Mouse (Mus musculus) heart, adult 18-20 months (tissue): ENCODE results near the gene Furin. TPM values are rescaled to one million over a fixed set of nuclear protein-coding genes. Genes with fewer than 3 reads are reported as not detected.

ENCODE experiments used
- DNase-seq, 2 experiments: peaks; one replicate each; pipeline ENCODE4 v3.0.0; 2021 to 2022; ENCODE audit warnings: mixed read lengths in 1 of 2
- long read RNA-seq, 2 experiments: library from polyadenylated mRNA; stranded (forward); transcript quantifications; one replicate each; pipeline ENCODE4 v2.0.0; 2021
- total RNA-seq, 2 experiments: library from RNA; stranded (reverse); gene quantifications; 2 replicates each; pipeline ENCODE4 v1.2.3; 2021

Gene Furin
- 100 to 1,000 TPM; 103 to 114 TPM for total RNA-seq
- long read RNA-seq, experiment 1, full-length matches to known transcripts: 8 of 22 reads
- long read RNA-seq, experiment 1, partial matches to known transcripts: 1 of 22 reads
- long read RNA-seq, experiment 1, other reads (novel, unspliced or antisense): 13 of 22 reads
- long read RNA-seq, experiment 2, full-length matches to known transcripts: 1 of 20 reads
- long read RNA-seq, experiment 2, partial matches to known transcripts: 3 of 20 reads
- long read RNA-seq, experiment 2, other reads (novel, unspliced or antisense): 16 of 20 reads

DNA sequence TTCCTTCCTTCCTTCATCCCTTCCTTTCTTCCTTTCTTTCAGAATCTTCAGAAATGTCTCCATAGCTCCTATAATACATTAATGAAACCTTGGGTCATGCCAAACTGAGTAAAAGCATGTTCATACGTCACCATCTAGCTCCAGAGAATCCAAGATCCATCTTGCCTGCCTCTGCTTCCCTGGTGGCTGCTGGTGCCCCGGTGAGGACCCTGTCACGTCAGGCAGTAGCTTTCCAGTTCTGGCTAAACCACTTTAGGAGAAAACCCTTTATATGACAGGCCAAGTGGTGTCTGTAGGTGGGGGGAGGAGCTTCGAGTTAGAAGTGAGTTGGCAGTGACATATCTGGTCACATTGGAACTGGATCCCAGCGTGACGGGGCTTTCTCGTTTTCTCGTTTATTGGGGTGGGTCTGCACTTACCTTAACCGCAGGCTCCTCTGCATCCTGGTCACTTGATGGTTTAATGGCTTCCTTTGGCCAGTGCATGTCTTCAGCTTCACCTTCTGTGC, at the start of gene Furin:
Gene Furin (minus strand): TSS at position 249 of the 508 bp plus-strand sequence.
- DNase-seq: no peak

DNA sequence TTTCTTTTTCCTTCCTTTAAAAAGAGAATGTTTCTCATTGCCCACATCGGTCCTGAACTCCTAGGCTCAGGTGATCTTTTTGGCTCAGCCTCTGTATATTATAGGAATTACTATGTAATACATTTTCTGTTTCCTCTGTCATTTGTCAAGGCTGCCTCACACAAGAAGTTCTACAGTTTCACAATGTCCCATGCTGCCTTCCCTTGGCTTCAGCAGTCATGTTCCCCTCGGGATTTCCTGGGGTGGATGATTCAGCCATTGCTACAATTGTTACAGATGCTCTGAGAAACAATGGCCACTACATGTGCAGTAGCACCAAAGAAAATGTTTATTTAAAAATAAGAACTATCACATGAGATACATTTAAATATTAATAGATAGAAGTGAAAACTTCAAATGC, 49.5 kb upstream of the Furin start:
- peak; percentile 55 to 68 for DNase-seq

DNA sequence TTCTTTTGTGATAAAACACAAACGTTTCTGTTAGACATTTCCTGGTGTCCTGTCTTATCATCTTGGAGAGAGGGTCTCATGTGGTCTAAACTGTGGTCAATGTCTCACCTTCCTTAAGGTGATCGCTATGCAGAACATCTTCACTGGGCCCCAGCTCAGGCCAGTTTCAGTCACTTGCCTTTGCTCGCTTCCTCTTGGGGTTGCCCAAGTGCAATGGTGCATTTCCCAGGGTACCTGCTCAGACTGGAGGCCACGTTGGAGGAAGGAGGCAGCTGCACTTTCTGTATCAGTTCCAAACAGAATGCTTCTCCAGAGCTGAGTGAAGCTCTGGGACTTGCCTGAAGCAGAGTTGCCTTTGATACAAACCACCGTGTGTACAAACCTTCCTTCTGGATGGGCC, 48.8 kb upstream of the Furin start:
- no peak for DNase-seq

DNA sequence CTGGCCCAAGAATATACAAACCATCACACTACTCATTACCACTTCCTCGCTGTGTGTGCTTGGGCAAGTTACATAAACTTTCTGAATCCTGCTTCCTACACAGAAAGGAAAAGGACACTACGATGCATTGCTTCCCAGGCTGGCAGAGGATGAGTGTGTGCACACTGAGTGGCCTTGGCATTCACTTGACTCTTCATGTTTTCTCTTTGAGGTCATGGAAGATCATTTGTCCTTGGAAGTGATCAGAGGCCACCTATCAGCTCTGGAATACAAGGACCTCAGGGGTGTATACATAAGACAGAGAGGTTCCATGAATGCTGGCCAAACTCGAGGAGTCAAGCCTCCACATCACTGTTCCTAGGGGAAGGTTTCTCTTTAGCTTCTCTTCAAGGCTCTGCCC, 47.9 kb upstream of the Furin start:
- DNase-seq: no peak

DNA sequence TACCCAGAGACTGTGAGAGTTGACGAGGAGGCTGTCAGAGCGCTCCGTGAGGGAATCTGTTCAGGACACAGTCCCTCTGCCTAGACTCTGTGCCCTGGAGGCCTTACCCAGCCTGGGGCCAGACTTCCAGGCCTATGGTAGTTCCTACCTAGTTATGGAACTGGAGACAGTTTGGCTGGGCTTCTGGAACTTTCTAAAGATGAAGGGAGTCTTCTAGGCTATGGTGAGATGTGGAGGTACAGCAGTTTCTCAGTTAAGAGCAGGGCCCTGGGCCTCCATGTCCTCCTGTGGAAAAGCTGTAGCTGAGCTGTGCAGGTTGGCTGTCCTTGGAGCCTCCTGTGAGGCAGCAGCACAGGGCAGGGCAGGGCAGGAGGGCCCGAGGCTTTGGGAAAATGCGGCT, 47.0 kb upstream of the Furin start:
- DNase-seq: no peak

DNA sequence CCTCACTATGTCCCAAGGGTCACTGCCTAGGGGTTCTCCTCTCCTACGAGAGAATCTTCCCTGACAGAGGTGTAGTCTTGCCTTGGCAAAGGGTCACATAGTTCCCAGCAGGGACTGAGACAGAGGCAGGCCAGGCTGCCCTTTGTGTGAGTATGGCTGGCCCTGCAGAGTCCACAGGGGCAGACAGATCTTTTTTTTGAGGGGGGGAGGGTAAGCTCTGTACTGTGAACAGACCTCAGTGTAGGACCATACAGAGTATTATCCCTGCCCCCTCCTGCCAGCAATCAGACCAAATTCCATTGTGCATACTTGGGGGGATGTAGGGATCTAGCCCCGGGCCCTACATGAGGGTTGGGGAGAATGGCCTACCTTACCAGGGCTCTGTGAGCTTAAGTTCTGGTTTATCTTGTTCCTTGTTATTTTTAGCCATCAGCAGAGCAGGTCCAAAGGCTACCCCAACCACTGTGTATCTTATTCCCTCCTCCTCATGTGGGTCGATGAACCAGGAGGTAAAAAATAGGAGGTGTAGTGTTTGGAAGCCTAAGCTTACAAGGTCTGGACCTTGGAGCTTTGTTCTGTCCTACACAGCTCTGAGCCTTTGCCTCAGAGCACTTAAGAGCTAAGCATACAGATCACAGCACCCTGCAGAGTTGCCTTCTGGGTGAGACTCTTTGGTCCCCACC, 46.5 kb upstream of the Furin start:
- no peak for DNase-seq

DNA sequence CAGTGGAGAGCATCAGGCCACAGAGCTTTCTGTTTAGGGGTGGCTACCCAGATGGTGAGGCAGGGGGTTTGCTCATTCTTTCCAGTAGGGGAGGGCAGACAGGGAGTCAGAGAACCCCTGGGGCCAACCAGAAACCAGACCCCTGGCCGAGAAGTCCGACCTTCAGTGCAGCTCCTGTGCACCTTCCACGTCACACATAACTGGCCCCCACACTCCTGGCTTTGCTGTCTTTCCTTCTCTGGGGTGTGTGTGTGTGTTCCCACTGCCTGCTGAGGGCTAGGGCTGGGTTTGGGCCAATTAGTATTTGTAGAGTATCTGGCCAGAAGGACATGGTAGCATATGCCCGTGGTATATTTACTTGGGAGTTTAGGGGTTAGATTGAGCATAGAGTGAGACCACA, 45.1 kb upstream of the Furin start:
- DNase-seq: no peak

DNA sequence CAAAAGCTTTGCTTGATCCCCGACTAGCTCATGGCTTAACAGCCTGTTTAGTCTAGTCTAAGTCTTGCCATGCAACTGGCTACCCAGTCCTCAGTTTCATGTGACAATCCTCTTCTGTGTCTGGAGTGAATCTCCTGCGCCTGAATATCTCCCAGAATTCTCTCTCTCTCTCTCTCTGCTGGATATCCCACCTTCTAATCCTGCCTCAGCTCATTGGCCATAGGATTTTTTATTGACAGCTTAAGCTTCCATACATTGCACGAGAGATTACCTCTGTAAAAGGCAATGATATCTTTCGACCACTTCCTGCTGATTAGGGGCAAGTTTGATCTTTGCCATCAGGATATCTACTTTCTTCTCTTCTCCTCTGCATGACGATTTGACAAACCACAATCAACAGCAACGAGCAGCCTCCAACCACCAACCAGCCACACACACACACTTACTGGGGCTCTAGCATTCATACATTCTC, 44.4 kb upstream of the Furin start:
- DNase-seq: no peak

DNA sequence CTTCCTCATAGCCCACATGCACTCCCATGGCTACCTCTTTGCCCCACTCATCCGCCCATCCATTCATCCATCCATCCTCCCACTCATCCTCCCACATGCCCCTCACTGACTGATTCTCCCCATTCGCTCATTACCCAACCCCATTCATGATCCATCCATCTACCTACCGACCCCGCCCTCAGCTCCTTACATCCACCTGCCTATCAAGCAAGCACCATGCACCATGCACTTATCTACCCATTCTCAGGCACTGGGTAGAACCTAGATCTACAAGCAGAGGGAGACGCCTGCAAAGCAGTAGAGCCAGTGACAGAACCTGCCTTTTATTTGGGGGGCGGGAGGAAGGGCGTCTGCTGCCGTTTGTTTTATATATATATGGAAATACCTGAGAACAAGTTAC, 42.1 kb upstream of the Furin start:
- no peak for DNase-seq

DNA sequence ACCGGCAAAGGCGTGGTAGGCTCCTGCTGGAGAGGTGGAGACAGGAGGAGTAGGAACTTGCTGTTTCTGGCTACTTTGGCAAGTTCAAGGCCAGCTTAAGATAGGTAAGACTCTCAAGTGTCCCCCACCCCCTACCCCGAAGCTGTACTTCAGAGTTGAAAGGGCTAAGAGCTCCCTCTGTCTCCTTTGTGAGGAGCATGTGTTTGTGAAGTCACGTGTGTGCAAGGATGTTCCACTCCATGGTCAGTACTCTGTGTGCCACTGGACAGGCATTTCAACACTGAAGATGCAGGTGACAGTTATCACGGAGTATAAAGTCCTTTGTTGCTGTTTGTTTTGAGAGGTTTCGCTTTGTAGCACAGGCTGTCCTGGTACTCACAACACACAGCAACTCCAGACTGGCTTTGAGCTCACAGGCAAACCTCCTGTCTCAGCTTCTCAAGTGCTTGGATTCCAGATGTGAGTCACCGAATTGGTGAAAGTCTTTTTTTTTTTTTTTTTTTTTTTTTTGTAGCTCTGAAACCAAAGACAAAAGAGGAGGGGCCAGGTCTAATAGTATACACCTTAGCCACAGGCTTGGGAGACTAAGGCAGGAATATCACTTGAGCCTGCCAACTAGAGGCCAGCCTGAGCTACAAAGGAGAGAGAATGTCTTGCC, 41.1 kb upstream of the Furin start:
- peak in 1 of 2 experiments; percentile 47 for DNase-seq

DNA sequence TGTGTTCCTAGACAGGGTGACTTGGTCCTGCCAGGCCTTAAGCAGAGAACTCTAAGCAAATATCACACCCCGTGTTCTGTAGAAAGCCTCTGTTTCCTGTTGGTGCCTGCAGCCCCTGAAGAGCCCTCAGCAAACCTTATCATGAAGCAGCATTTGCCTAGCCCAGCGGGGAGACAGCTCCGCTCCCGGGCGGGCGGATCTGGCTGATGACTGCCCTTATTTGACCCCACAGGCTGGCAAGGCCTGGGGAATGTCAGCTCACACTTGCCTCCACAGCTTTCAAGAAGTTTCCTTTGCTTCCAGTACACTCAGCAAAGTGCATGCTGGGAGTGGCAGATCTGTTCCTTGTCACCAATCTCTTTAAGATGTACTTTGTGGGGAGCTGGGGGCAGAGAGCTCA, 40.3 kb upstream of the Furin start:
- peak; percentile 82 to 83 for DNase-seq

DNA sequence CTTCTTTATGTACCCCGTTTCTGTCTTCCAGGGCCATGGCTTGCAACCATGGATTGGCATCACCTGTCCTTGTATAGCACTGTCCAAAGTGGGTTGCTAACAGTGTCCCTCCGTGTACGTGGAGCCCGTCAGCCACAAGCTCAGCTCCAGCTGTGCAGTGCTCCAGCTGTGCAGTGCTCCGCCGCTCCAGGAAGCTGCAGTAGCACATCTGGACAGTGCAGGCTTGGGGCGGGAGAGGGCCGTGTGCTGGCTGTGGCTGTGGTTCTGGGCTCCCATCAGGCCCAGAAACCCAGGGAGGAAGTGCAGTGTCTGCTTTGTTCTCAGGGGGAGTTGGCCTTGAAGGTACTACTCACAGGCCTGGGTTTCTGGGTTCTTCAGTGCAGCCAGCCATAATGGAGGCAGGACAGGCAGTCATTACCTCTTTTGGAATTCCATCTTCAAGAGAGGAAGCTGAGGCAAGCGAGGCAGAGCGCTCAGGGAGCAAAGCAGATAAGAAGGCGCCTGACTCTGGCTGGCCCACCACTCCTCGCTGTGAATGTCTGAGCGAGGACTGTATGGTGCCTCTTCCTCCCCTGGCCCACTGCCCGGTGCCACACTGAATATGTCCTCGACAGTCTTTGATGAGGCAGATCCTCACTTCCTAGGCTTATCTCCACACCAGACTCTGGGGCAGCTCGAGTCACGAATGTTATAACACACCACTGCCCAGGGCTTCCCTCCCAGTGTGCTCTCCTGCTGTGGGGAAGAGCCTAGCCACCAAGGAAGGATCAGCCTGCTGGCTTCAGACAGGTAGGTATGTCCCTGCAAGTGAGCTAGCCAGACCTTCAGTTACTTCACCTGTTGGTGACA, 39.4 kb upstream of the Furin start:
- DNase-seq: peak; percentile 32 to 54

DNA sequence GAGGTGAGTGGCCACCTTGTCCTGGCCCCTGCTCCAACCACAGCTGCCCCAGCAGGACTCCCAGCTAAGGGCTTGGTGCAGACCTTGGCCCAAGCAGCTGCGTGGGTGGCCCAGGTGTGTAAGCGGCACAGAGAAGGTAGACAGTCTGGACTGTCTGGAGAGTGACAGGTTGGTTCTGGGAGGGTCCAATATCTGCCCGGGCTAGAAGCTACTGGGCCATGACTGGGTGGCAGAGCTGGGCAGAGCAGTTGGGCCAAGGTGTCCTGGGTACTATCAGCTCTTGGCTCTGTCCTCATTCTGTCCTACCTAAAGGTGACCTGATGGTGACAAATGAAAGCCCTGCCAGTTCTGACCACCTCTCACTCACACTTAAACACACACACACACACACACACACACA, 37.9 kb upstream of the Furin start:
- no peak for DNase-seq

DNA sequence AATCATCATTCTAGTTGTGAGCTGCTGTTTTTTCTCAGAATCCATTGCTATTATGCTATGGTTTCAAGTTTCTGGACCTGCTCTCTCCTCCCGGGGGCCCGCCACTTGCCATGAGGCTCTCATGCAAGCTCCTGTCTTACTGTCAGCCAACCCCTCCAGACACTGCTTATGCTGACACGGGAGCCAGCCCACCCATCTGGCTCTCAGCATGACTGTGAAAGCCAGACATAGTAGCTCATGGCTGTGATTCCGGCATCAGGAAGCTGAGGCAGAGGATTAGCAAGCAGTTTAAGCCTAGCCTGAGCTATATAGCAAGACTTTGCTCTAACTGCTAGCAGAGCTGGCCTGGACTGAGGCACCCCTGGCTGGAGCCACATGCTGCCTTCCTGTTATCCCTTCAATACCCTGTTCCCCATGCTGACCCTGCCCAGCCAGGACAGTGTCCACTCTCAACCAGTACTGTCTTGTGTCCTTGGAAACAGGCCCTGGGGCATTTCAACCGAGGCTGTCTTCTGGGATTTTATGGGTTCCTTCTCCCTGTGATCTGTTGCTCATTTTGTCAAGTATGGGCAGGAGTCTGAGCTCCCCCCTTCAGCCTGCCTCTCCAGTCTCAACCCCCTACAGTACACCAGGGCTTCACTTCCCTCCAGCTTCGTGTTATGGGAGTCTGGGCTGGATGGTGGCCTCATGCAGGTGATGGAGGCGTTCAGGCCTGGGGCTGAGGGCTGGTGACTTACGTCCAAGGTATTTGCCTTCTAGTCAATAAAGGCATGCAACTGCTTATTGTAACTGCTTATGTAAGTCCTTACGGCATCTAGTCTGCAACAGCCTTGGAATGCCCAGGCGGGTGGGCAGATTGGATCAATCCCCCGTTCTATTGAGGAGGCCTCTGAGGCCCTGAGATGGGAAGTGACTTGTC, 37.0 kb upstream of the Furin start:
- no peak for DNase-seq

DNA sequence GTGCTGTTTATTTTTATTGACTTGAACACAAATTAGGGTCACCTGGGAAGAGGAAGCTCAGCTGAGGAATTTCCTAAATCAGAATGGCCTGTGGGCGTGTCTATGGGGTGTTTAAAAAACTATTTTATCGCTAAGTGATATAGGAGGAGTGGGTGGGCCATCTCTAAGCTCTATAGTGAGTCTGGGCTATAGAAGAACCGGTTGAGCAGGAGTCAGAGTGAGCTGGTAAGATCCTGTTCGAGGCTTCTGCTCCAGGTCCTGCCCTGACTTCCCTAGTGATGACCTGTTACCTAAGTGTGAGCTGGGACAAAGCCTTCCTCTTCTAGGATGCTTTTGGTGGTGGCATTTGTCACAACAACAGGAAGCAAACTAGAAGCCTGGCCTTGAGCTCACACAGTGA, 35.4 kb upstream of the Furin start:
- DNase-seq: no peak

DNA sequence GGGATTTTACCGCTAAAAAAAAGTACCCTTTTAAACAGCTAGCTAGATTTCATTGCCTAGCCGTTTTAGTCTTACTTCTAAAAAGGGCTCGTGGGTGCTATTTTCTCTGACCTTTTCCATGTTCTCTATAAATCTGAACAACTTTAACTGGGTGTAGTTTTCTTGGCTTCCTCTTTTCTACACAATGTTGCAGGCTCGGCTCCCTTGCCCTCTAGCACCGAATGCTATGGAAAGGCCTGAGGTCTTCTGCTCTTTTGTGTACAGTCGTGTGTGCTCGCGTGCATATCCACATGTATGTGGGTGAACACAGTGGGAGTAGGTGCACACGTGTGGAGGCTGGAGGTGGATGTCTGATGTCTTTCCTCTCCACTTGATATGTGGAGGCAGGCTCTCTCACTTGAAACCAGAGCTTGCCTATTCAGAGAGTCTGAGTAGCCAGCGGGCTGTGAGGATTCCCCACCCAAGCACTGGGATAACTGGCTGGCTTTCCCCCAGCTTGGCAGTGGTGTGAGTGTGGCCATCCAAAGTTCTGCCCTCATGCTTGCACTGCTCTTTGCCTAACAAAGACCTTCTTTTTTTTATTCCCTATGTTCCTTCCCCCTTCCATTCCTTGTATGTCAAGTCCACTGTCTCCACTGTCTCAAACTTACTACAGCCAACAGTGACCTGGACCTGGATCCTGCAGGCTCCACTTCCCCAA, 34.7 kb upstream of the Furin start:
- DNase-seq: peak; percentile 70 to 74

DNA sequence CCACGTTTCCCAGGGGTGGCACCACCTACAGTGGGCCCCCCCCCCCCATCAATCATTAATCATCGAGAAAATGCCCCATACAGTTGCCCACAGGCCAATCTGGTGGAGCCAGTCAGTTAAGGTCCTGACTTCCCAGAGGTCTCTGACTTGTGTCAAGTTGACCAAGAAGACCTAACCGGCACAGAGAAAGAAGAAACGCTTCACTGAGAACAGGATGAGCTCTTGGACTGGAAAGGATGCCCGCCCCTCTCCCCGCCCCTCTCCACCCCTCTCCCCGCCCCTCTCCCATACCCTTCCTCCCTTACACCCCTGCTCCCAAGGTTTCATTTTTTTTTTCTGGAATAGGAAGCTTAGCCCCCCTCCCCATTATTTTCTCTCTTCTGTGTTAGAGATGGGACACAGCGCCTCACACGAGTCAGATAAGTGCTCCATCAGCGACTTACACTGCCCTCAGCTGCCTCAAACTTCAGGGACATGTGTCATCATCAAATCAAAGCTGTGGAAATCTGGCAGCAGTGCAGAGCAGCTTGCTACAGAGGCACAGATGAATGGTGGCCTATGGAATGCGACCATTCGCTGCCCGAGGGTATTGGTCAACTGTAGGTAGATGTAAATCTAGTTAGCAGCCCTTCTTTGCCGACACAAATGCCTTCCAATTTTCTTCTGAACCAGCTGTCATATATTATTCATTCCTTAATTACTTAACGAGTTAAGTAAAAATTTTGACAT, 34.0 kb upstream of the Furin start:
- DNase-seq: no peak

DNA sequence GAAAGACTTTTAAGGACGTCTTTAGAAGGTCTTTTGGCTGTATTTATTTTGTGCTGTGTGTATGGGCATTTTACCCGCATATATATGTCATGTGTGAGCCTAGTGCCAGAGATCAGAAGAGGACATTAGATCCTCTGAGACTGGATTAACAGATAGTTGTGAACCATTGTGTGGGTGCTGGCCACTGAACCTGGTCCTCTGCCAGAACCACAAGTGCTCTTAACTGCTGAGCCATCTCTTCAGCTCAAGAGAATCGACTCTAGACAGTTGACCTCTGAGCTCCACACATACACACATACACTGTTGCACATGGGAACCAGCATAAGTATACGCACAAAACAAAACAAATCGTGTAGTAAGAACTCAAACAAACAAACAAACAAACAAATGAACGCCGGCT, 31.3 kb upstream of the Furin start:
- DNase-seq: no peak

DNA sequence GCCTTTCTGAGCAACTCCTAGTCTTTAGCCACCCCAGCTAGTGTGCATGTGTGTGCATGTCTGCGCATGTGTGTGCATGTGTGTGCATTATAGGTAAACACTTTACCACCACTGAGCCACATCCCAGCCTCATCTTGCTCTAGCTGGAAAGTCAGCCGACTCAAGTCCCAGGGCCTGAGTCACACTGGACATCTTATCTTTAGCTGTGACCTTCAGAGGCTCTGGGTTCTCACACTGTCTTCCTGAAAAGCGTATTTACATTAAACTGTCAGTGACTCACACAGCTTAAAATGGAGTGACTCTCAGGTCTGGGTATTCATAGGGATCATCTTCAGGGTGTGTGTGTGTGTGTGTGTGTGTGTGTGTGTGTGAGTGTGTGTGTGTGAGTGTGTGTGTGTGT, 30.4 kb upstream of the Furin start:
- no peak for DNase-seq

DNA sequence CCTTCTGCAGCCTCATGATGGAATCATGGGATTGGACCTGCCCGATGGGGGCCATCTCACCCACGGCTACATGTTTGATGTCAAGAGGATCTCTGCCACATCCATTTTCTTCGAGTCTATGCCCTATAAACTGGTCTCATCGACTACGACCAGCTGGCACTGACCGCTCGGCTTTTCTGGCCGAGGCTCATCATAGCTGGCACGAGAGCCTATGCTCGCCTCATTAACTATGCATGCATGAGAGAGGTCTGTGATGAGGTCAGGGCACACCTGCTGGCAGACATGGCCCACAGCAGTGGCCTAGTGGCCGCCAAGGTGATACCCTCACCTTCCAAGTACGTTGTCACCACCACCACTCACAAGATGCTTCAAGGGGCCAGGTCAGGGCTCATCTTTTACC, 24.4 kb upstream of the Furin start:
- DNase-seq: no peak
